Mouse (Mus musculus) CH12.LX (cell line): ENCODE measurements at regions not wholly inside any gene's neighbourhood (a gene's known extent, or its start where the extent isn't known, plus 50 kb on each side); places are given as distances from the start of the nearest gene placed in this dataset.

Source experiments
- DNase-seq: peaks from one replicate; pipeline ENCODE4 v3.0.0-alpha.2; 2013; ENCODE audit errors: extremely low read depth
- H3K27ac ChIP-seq: 2 replicates; pipeline ENCODE4 v1.5.1; 2012; ENCODE audit warnings: low read depth, mild to moderate bottlenecking, control low read depth, moderate library complexity; ENCODE audit not compliant: insufficient read depth
- H3K27me3 ChIP-seq: replicated peaks from 2 replicates; pipeline ENCODE3; 2012; ENCODE audit warnings: inconsistent platforms
- H3K36me3 ChIP-seq, 2 experiments: replicated peaks in 1 of 2; 2 replicates each; pipeline versions ENCODE3 to v1.6.1; 2012; ENCODE audit warnings: inconsistent platforms in 1 of 2, low read length in 1 of 2, mild to moderate bottlenecking in 1 of 2, mixed read lengths in 1 of 2, moderate library complexity in 1 of 2; ENCODE audit not compliant: control insufficient read depth in 1 of 2, insufficient read depth in 1 of 2
- H3K4me1 ChIP-seq, 2 experiments: 2 replicates each; pipeline ENCODE4 v1.6.1; 2012; ENCODE audit warnings: inconsistent platforms in 1 of 2, moderate library complexity in 1 of 2; ENCODE audit not compliant: insufficient read depth in 2 of 2, control insufficient read depth in 1 of 2
- H3K4me2 ChIP-seq: 2 replicates; pipeline ENCODE4 v1.6.1; 2012; ENCODE audit warnings: low read depth, mild to moderate bottlenecking, control low read depth; ENCODE audit not compliant: poor library complexity, insufficient read depth, severe bottlenecking
- H3K4me3 ChIP-seq, 3 experiments: fragments of 150-350 bp in 1 of 3; sonication (generic) in 1 of 3; replicated peaks in 1 of 3; 2 replicates each; pipeline versions ENCODE3 to v1.5.1; 2011 to 2012; ENCODE audit warnings: low read depth in 2 of 3, low read length in 2 of 3, mild to moderate bottlenecking in 2 of 3, moderate library complexity in 2 of 3, control low read depth in 1 of 3, improper control_type of control experiment in 1 of 3, inconsistent platforms in 1 of 3, mixed read lengths in 1 of 3; ENCODE audit not compliant: poor library complexity in 1 of 3
- H3K79me2 ChIP-seq: replicated peaks from 2 replicates; pipeline ENCODE4 v1.6.1; 2012; ENCODE audit warnings: mild to moderate bottlenecking, moderate library complexity; ENCODE audit not compliant: control insufficient read depth, poor library complexity, insufficient read depth, severe bottlenecking; ENCODE audit errors: extremely low read depth
- H3K9ac ChIP-seq: 2 replicates; pipeline ENCODE4 v1.6.1; 2012; ENCODE audit warnings: low read depth, mild to moderate bottlenecking, control low read depth, moderate library complexity; ENCODE audit not compliant: insufficient read depth
- H3K9me3 ChIP-seq: replicated peaks from 2 replicates; pipeline ENCODE3; 2012; ENCODE audit warnings: low read length, inconsistent platforms, mixed read lengths
- ELF1 ChIP-seq: IDR thresholded peaks from 2 replicates; pipeline ENCODE4 v1.6.1; 2014; ENCODE audit warnings: low read depth, mild to moderate bottlenecking, inconsistent platforms, low read length, improper control_type of control experiment
- EP300 ChIP-seq: IDR thresholded peaks from 2 replicates; pipeline ENCODE4 v1.6.1; 2011; ENCODE audit warnings: low read length, improper control_type of control experiment
- ETS1 ChIP-seq: conservative IDR thresholded peaks from 2 replicates; pipeline ENCODE4 v1.6.1; 2012; ENCODE audit warnings: low read depth, mild to moderate bottlenecking, inconsistent platforms, low read length, improper control_type of control experiment, moderate library complexity
- GABPA ChIP-seq: IDR thresholded peaks from 2 replicates; pipeline ENCODE4 v1.6.1; 2012; ENCODE audit warnings: low read depth, low read length, improper control_type of control experiment, inconsistent platforms; ENCODE audit not compliant: insufficient replicate concordance
- HCFC1 ChIP-seq: IDR thresholded peaks from 2 replicates; pipeline ENCODE4 v1.6.1; 2012; ENCODE audit warnings: low read depth, mild to moderate bottlenecking, inconsistent platforms, low read length, improper control_type of control experiment
- IRF4 ChIP-seq: IDR thresholded peaks from 2 replicates; pipeline ENCODE4 v1.6.1; 2014; ENCODE audit warnings: low read depth, mild to moderate bottlenecking, inconsistent platforms, low read length, improper control_type of control experiment
- MAFK ChIP-seq: IDR thresholded peaks from 2 replicates; pipeline ENCODE4 v1.6.1; 2011; ENCODE audit warnings: low read length, improper control_type of control experiment; ENCODE audit not compliant: insufficient replicate concordance
- MAX ChIP-seq: IDR thresholded peaks from 2 replicates; pipeline ENCODE4 v1.6.1; 2011; ENCODE audit warnings: low read length, improper control_type of control experiment
- MAZ ChIP-seq: IDR thresholded peaks from 2 replicates; pipeline ENCODE4 v1.6.1; 2012; ENCODE audit warnings: low read depth, mild to moderate bottlenecking, inconsistent platforms, low read length, improper control_type of control experiment, moderate library complexity
- MEF2A ChIP-seq: IDR thresholded peaks from 2 replicates; pipeline ENCODE4 v1.6.1; 2014; ENCODE audit warnings: low read depth, mild to moderate bottlenecking, inconsistent platforms, low read length, improper control_type of control experiment, borderline replicate concordance
- POLR2A ChIP-seq: IDR thresholded peaks from 2 replicates; pipeline ENCODE4 v1.6.1; 2011; ENCODE audit warnings: low read depth, mild to moderate bottlenecking, improper control_type of control experiment, low read length
- UBTF ChIP-seq: IDR thresholded peaks from 2 replicates; pipeline ENCODE4 v1.6.1; 2012; ENCODE audit warnings: low read depth, mild to moderate bottlenecking, inconsistent platforms, low read length, improper control_type of control experiment, moderate library complexity
- ZC3H11A ChIP-seq: IDR thresholded peaks from 2 replicates; pipeline ENCODE4 v1.6.1; 2012; ENCODE audit warnings: low read depth, mild to moderate bottlenecking, inconsistent platforms, low read length, improper control_type of control experiment
- dilution Hi-C: fragments of 300-500 bp; cut with MboI; formaldehyde crosslinking; loops from 2 replicates; pipeline ENCODE4 v1.14.3; 2020; ENCODE audit warnings: low sequenced_read_pairs; ENCODE audit not compliant: extremely low pct_unique_long_range_greater_than_20kb, extremely low pct_ligation_motif_present
- in situ Hi-C: fragments of 300-500 bp; cut with MboI; formaldehyde crosslinking; loops from 3 replicates; pipeline ENCODE4 v1.14.3; 2019; ENCODE audit warnings: low sequenced_read_pairs, low pct_ligation_motif_present, low pct_unique_long_range_greater_than_20kb, mixed read lengths

GRCm38 (mm10) chr1:153999776-154000175, 99.7 kb upstream of the Teddm2 start:
- Histone ChIP-seq H3K36me3 (no peaks in the 10 kb centered on the region), H3K4me3 (no peak overlapping the region), H3K27ac (no peak overlapping the region), H3K4me2 (no peak overlapping the region), H3K4me1 (no peaks in the 10 kb centered on the region), H3K79me2 (no peaks in the 10 kb centered on the region), H3K9ac (no peak overlapping the region), H3K27me3 (no peaks in the 10 kb centered on the region), H3K9me3 (no peaks in the 10 kb centered on the region)
- TF ChIP-seq MEF2A, result no peak
- TF ChIP-seq HCFC1, result no peak
- no peak for TF ChIP-seq MAX
- TF ChIP-seq IRF4, result no peak
- TF ChIP-seq GABPA, result no peak
- no peak for TF ChIP-seq ZC3H11A
- no peak for TF ChIP-seq EP300
- no peak for TF ChIP-seq MAZ
- in situ Hi-C loops (no loop called here), dilution Hi-C loops (no loop called here)
- no peak for DNase-seq

GRCm38 (mm10) chr1:154003669-154004068, 103.6 kb upstream of the Teddm2 start:
- no peaks in the 10 kb centered on the region for H3K79me2 ChIP-seq
- no peaks in the 10 kb centered on the region for H3K27me3 ChIP-seq
- H3K4me1 ChIP-seq, result peaks cover 0 to 10% of the 10 kb centered on the region in 2 experiments; a peak in 2 of 4 replicates
- dilution Hi-C loops (no loop called here), in situ Hi-C loops (no loop called here)
- no peak for DNase-seq
- no peak overlapping the region for H3K4me3 ChIP-seq
- H3K9me3 ChIP-seq, result no peaks in the 10 kb centered on the region
- peak overlapping the region; percentile 15; the same call in 1 of the 2 replicates for H3K4me2 ChIP-seq
- no peak overlapping the region for H3K9ac ChIP-seq
- no peak overlapping the region for H3K27ac ChIP-seq
- peak; percentile 51; the same call in 1 of the 2 replicates for TF ChIP-seq ELF1
- 0 out of 2 replicates have a peak, but pooled peaks have one; percentile 22 for TF ChIP-seq POLR2A
- TF ChIP-seq ETS1, result no peak
- TF ChIP-seq, all 38 proteins: peak for 2
- no peaks in the 10 kb centered on the region for H3K36me3 ChIP-seq

- H3K27me3 ChIP-seq, result no peaks in the 10 kb centered on the region
- H3K9ac ChIP-seq, result no peak overlapping the region
- H3K27ac ChIP-seq, result no peak overlapping the region
- H3K4me2 ChIP-seq, result no peak overlapping the region
- peaks cover 0 to 10% of the 10 kb centered on the region in 2 experiments; a peak in 2 of 4 replicates for H3K4me1 ChIP-seq
- dilution Hi-C loops, result no loop called here
- H3K36me3 ChIP-seq, result no peaks in the 10 kb centered on the region
- H3K4me3 ChIP-seq, result no peak overlapping the region
- peak; percentile 52; the same call in 1 of the 2 replicates for TF ChIP-seq MAFK
- TF ChIP-seq UBTF, result no peak
- TF ChIP-seq, all 38 proteins: peak for 1
- H3K9me3 ChIP-seq, result no peaks in the 10 kb centered on the region
- in situ Hi-C loops, result no loop called here
- DNase-seq, result no peak
- H3K79me2 ChIP-seq, result no peaks in the 10 kb centered on the region
These were observed 104.6 kb upstream of the Teddm2 start for GRCm38 (mm10) chr1:154004647-154005046.
